In the genomic region with DNA sequence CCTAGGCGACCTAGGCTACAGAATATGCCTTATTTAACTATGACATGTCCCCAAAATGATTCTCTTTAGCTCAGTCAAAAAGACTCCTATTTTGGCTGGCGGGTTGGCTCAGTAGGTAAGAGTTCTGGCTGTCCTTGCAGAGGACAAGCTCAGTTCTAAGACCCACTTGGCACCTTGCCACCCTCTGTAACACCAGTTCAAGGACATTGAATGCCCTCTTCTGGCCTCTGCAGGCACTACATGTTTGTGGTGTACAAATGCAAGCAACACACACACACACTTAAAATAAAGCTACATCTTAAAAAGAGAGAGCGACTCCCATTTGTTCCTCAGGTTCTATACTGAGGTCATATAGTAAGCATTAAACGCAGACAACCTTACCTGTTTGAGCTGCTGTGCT, we compare ENCODE assay signal across 12 mouse cellular contexts. TPM values are rescaled to one million over a fixed set of nuclear protein-coding genes. Genes with fewer than 3 reads are reported as not detected.
DNase-seq lines count a peak whose midpoint lies in the region; ATAC-seq and TF ChIP-seq lines count a peak whose summit lies in the region.
"Had no signal": no experiment of that assay in that cellular context is flagged by ENCODE, and none has a peak within 500 bp of the region (broad histone marks: within the 10 kb centered on the region; RNA-seq: fewer than 3 reads in every experiment).

No protein-coding gene starts in this region.

- H3K79me2 ChIP-seq in MEL (ENCODE audit: control insufficient read depth, insufficient read depth, low read length, poor library complexity) = peaks cover 15% of the 10 kb centered on the region; the same call in 1 of the 2 replicates

- no peak for ATAC-seq in lung, postnatal 0 days
- no peak for ATAC-seq in intestine, embryonic 15.5 days

- no peaks in the 10 kb centered on the region for H3K9me3 ChIP-seq in lung, postnatal 0 days (ENCODE audit: low read length)
- H3K9me3 ChIP-seq in MEL (replicated peaks; ENCODE audit: insufficient read depth, low read length) = no peaks in the 10 kb centered on the region
- no peaks in the 10 kb centered on the region for H3K9me3 ChIP-seq in intestine, embryonic 15.5 days
- H3K9me3 ChIP-seq: embryonic facial prominence, embryonic 15.5 days; liver, embryonic 15.5 days; stomach, embryonic 15.5 days had no signal

- intact Hi-C loops in heart, postnatal 36 days (cut with DNase I) = no loop called here

- TF ChIP-seq POLR2A in MEL (IDR thresholded peaks at IDR 0.05; ENCODE audit: control insufficient read depth in 1 of 2, insufficient read depth in 1 of 2, low read depth in 1 of 2, low read length in 2 of 2, poor library complexity in 1 of 2) = peak in 1 of 2 experiments; percentile 40; a peak in 1 of 4 replicates

- TF ChIP-seq EP300 in lung, postnatal 0 days (IDR thresholded peaks at IDR 0.05) = no peak
- no peak for TF ChIP-seq EP300 in MEL (IDR thresholded peaks at IDR 0.05; ENCODE audit: low read depth in 1 of 2, low read length in 2 of 2)

- TF ChIP-seq CTCF in lung, postnatal 0 days (IDR thresholded peaks at IDR 0.05) = peak; percentile 47
- TF ChIP-seq CTCF in MEL (IDR thresholded peaks at IDR 0.05 in 2 of 3, conservative IDR thresholded peaks at IDR 0.05 in 1 of 3; ENCODE audit: control insufficient read depth in 1 of 3, insufficient read depth in 1 of 3, low read depth in 2 of 3, low read length in 3 of 3, poor library complexity in 1 of 3, severe bottlenecking in 1 of 3) = peak; percentile 60 to 86 (median 71)

- 96% methylated on average over 4 of the region's 4 CpGs for WGBS in lung, postnatal 0 days
- WGBS in intestine, embryonic 15.5 days = 98% methylated on average over 4 of the region's 4 CpGs

- H3K4me1 ChIP-seq in lung, postnatal 0 days (ENCODE audit: insufficient read depth, low read depth, low read length) = no peaks in the 10 kb centered on the region
- H3K4me1 ChIP-seq in MEL (ENCODE audit: control insufficient read depth in 1 of 2, insufficient read depth in 2 of 2, low read length in 2 of 2) = peaks cover 3% of the 10 kb centered on the region in 2 experiments; a peak in 2 of 4 replicates
- H3K4me1 ChIP-seq in intestine, embryonic 15.5 days (replicated peaks) = no peaks in the 10 kb centered on the region
- H3K4me1 ChIP-seq: embryonic facial prominence, embryonic 15.5 days; liver, embryonic 15.5 days; stomach, embryonic 15.5 days had no signal

- H3K9ac ChIP-seq in lung, postnatal 0 days (replicated peaks; ENCODE audit: low read depth) = no peak overlapping the region
- no peak overlapping the region for H3K9ac ChIP-seq in MEL (ENCODE audit: control insufficient read depth, low read depth, low read length, poor library complexity, severe bottlenecking)
- no peak overlapping the region for H3K9ac ChIP-seq in intestine, embryonic 15.5 days
- H3K9ac ChIP-seq: embryonic facial prominence, embryonic 15.5 days; liver, embryonic 15.5 days; stomach, embryonic 15.5 days had no signal

- TF ChIP-seq RAD21 in MEL (IDR thresholded peaks at IDR 0.05; ENCODE audit: low read depth, low read length) = peak; percentile 55

- no peak overlapping the region for H3K27ac ChIP-seq in lung, postnatal 0 days (ENCODE audit: low read length)
- no peak overlapping the region for H3K27ac ChIP-seq in MEL (ENCODE audit: control insufficient read depth, low read depth, low read length)
- no peak overlapping the region for H3K27ac ChIP-seq in intestine, embryonic 15.5 days
- H3K27ac ChIP-seq: embryonic facial prominence, embryonic 15.5 days; liver, embryonic 15.5 days; stomach, embryonic 15.5 days had no signal

- peak; percentile 40 for DNase-seq in heart, adult 11 months
- no peak for DNase-seq in heart, postnatal 36 days
- no peak for DNase-seq in lung, postnatal 0 days (ENCODE audit: low spot score)
- no peak for DNase-seq in lung, adult 18-20 months
- DNase-seq in MEL (ENCODE audit: low read depth, low spot score) = peak; percentile 86
- DNase-seq in naive thymus-derived CD4-positive, alpha-beta T cell, adult 2 months (ENCODE audit: low read depth) = peak; percentile 26
- DNase-seq in cerebellum, adult 11 months = no peak
- DNase-seq: heart, adult 18-20 months had no signal

- H3K36me3 ChIP-seq in lung, postnatal 0 days (ENCODE audit: insufficient read depth, low read length) = no peaks in the 10 kb centered on the region
- peaks cover 8 to 96% of the 10 kb centered on the region in 2 experiments for H3K36me3 ChIP-seq in MEL (ENCODE audit: control insufficient read depth in 1 of 2, insufficient read depth in 2 of 2, low read length in 2 of 2)
- H3K36me3 ChIP-seq in intestine, embryonic 15.5 days = peaks cover 25% of the 10 kb centered on the region

- no peak overlapping the region for H3K4me3 ChIP-seq in lung, postnatal 0 days (ENCODE audit: low read depth, low read length)
- no peak overlapping the region for H3K4me3 ChIP-seq in MEL (ENCODE audit: control insufficient read depth in 1 of 2, insufficient read depth in 1 of 2, low read depth in 2 of 2, low read length in 2 of 2)
- no peak overlapping the region for H3K4me3 ChIP-seq in intestine, embryonic 15.5 days (replicated peaks)
- H3K4me3 ChIP-seq: embryonic facial prominence, embryonic 15.5 days; liver, embryonic 15.5 days; stomach, embryonic 15.5 days had no signal

- H3K27me3 ChIP-seq in lung, postnatal 0 days (replicated peaks; ENCODE audit: insufficient read depth, low read length) = no peaks in the 10 kb centered on the region
- no peaks in the 10 kb centered on the region for H3K27me3 ChIP-seq in MEL (ENCODE audit: control insufficient read depth in 1 of 2, insufficient read depth in 2 of 2, low read length in 2 of 2)
- no peaks in the 10 kb centered on the region for H3K27me3 ChIP-seq in intestine, embryonic 15.5 days (replicated peaks)
- H3K27me3 ChIP-seq: embryonic facial prominence, embryonic 15.5 days; liver, embryonic 15.5 days; stomach, embryonic 15.5 days had no signal

- H3K4me2 ChIP-seq in lung, postnatal 0 days (replicated peaks; ENCODE audit: low read depth, low read length) = no peak overlapping the region
- no peak overlapping the region for H3K4me2 ChIP-seq in intestine, embryonic 15.5 days (replicated peaks)
- H3K4me2 ChIP-seq: embryonic facial prominence, embryonic 15.5 days; liver, embryonic 15.5 days; stomach, embryonic 15.5 days had no signal

TF ChIP-seq in MEL, 35 proteins besides CTCF, POLR2A, EP300 and RAD21:
- TF ChIP-seq ETS1 (IDR thresholded peaks at IDR 0.05; ENCODE audit: low read depth, low read length) (no peak), TAL1 (IDR thresholded peaks at IDR 0.05; ENCODE audit: low read length) (no peak), ELF1 (IDR thresholded peaks at IDR 0.05; ENCODE audit: low read depth, low read length) (no peak), MAFK (IDR thresholded peaks at IDR 0.05; ENCODE audit: borderline replicate concordance, low read depth, low read length) (no peak), SMC3 (IDR thresholded peaks at IDR 0.05; ENCODE audit: low read depth, low read length) (peak; percentile 65), TBP (IDR thresholded peaks at IDR 0.05; ENCODE audit: low read depth, low read length) (no peak), SIN3A (IDR thresholded peaks at IDR 0.05; ENCODE audit: low read length) (peak; percentile 15; the same call in 1 of the 2 replicates), KAT2A (conservative IDR thresholded peaks at IDR 0.05; ENCODE audit: low read depth, low read length) (no peak), POLR2AphosphoS5 (IDR thresholded peaks at IDR 0.05; ENCODE audit: borderline replicate concordance, low read depth, low read length) (no peak; the same call in 1 of the 2 replicates), TCF12 (IDR thresholded peaks at IDR 0.05; ENCODE audit: low read depth, low read length) (no peak), ZC3H11A (IDR thresholded peaks at IDR 0.05; ENCODE audit: low read depth, low read length) (peak; percentile 10; the same call in 1 of the 2 replicates), USF2 (IDR thresholded peaks at IDR 0.05; ENCODE audit: borderline replicate concordance in 1 of 2, insufficient read depth in 1 of 2, low read depth in 1 of 2, low read length in 2 of 2) (no peak), POLR2AphosphoS2 (IDR thresholded peaks at IDR 0.05; ENCODE audit: low read length) (0 out of 2 replicates have a peak, but pooled peaks have one; percentile 40)

RNA-seq across cellular contexts. Expression of gene Anln, which starts 16.2 kb away (rescaled TPM):
- total RNA-seq in heart, postnatal 36 days (2021) = 1 to 10 TPM; 1.6 to 2.1 TPM
- polyA plus RNA-seq in lung, postnatal 0 days (2015; fragmentation: Nextera tagmentation; extraction: Ambion mirVana) = 2.8 and 4.2 TPM in 2 replicates
- total RNA-seq in MEL (2012; rRNA removed) = 93.3 and 105 TPM in 2 replicates
- polyA plus RNA-seq in MEL (2012; ENCODE audit: insufficient read depth in 1 of 2, insufficient read length in 2 of 2, low read depth in 1 of 2, low replicate concordance in 2 of 2, missing spikeins in 1 of 2) = 100 to 1,000 TPM in 1 of 2 experiments, 10 to 100 TPM in 1; 93.3 to 114 TPM
- 40.5 and 42.4 TPM in 2 replicates for polyA plus RNA-seq in intestine, embryonic 15.5 days (2015; fragmentation: Nextera tagmentation; extraction: Ambion mirVana)

RNA-seq across cellular contexts. Expression of gene 9530077C05Rik, which starts 38.6 kb away (rescaled TPM):
- under 1 TPM; 0.47 to 0.57 TPM for total RNA-seq in heart, postnatal 36 days (2021)
- 4.5 and 4.9 TPM in 2 replicates for polyA plus RNA-seq in lung, postnatal 0 days (2015; fragmentation: Nextera tagmentation; extraction: Ambion mirVana)
- 4.1 and 4.5 TPM in 2 replicates for total RNA-seq in MEL (2012; rRNA removed)
- polyA plus RNA-seq in MEL (2012; ENCODE audit: insufficient read depth in 1 of 2, insufficient read length in 2 of 2, low read depth in 1 of 2, low replicate concordance in 2 of 2, missing spikeins in 1 of 2) = 1 to 10 TPM in 1 of 2 experiments, not detected in 1; 6.9 TPM
- polyA plus RNA-seq in intestine, embryonic 15.5 days (2015; fragmentation: Nextera tagmentation; extraction: Ambion mirVana) = 2.9 and 4.4 TPM in 2 replicates

Comparison
In these comparisons a context has a peak if more than half of its experiments do, and no peak if none do; other contexts are left out.
1. DNase-seq: peak in heart, adult 11 months (single experiment), MEL (single experiment) and naive thymus-derived CD4-positive, alpha-beta T cell, adult 2 months (single experiment); none in heart, postnatal 36 days (0 of 2), lung, postnatal 0 days (single experiment), lung, adult 18-20 months (0 of 2) and cerebellum, adult 11 months (single experiment).